Mouse (Mus musculus) G1E (cell line): Measurements from ENCODE around the gene Acaca.

Source experiments
- CTCF ChIP-seq: IDR thresholded peaks from 2 replicates; pipeline ENCODE4 v1.5.1; 2012; ENCODE audit warnings: low read depth, low read length, inconsistent platforms, mixed read lengths
- GATA1 ChIP-seq: IDR thresholded peaks from 2 replicates; pipeline ENCODE4 v1.6.1; 2012; ENCODE audit warnings: borderline replicate concordance, low read length, inconsistent platforms, mixed read lengths
- GATA2 ChIP-seq: IDR thresholded peaks from 2 replicates; pipeline ENCODE4 v1.6.1; 2012; ENCODE audit warnings: low read depth, low read length, inconsistent platforms, borderline replicate concordance
- POLR2AphosphoS5 ChIP-seq: IDR thresholded peaks from 2 replicates; pipeline ENCODE4 v1.6.1; 2012; ENCODE audit warnings: low read depth, low read length, inconsistent platforms; ENCODE audit not compliant: insufficient replicate concordance
- TAL1 ChIP-seq: conservative IDR thresholded peaks from 2 replicates; pipeline ENCODE4 v1.6.1; 2012; ENCODE audit warnings: low read depth, low read length, inconsistent platforms, mixed read lengths

- TF ChIP-seq CTCF (no peak), GATA1 (no peak), POLR2AphosphoS5 (no peak), TAL1 (no peak), GATA2 (no peak)
Observed at GRCm38 (mm10) chr11:84292532-84292931, 163.1 kb downstream of the Acaca start.
